Mouse (Mus musculus) lung, postnatal 0 days (tissue): ENCODE measurements around the gene Ralgapa2.

ENCODE experiments used
- CTCF ChIP-seq: IDR thresholded peaks from 2 replicates; pipeline ENCODE4 v1.5.1; 2016; ENCODE audit warnings: antibody characterized with exemption, mild to moderate bottlenecking
- EP300 ChIP-seq: IDR thresholded peaks from 2 replicates; pipeline ENCODE4 v1.6.1; 2016; ENCODE audit warnings: antibody characterized with exemption, mild to moderate bottlenecking, control low read depth

DNA sequence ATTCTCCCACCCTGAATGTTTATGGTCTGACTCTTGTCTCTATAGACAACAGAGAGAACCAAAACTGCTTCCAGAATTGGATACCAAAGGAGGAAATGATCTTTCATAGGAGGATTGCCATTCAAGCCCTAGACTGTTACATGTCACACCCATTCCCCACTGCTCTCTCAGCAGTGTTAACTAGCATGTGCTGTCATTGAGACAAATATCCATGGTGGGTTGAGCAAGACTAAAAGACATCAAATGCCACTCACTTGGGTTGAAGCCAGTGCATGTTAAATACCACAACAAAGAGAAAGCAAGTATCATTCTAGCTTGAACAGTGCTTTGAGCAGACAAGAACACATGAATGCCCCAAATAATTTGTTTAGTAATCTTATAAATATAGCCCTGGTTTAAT, 249.2 kb downstream of the Ralgapa2 start:
- TF ChIP-seq CTCF (no peak), EP300 (no peak)
